Mouse (Mus musculus): ENCODE measurements around the gene Tmigd3. TPM values are rescaled to one million over a fixed set of nuclear protein-coding genes. Genes with fewer than 3 reads are reported as not detected.

The Tmigd3 gene
- polyA plus RNA-seq, 1 experiment from 2014 or later, result not detected

GRCm38 (mm10) chr3:105853781-105854180 is 16.9 kb upstream of the Tmigd3 start:
- no peak overlapping the region for H3K27ac ChIP-seq
- ATAC-seq (replicated peaks; ENCODE audit: low FRiP score), result no peak
- H3K36me3 ChIP-seq, result no peaks in the 10 kb centered on the region

GRCm38 (mm10) chr3:105854786-105855185 is 15.9 kb upstream of the Tmigd3 start:
- no peak overlapping the region for H3K4me3 ChIP-seq (replicated peaks)
- no peak overlapping the region for H3K27ac ChIP-seq
- H3K4me1 ChIP-seq, result no peaks in the 10 kb centered on the region
- H3K9me3 ChIP-seq (replicated peaks), result no peaks in the 10 kb centered on the region
- ATAC-seq (replicated peaks; ENCODE audit: low FRiP score), result no peak
- no peaks in the 10 kb centered on the region for H3K36me3 ChIP-seq
- no peaks in the 10 kb centered on the region for H3K27me3 ChIP-seq
- 73% methylated on average over 4 of the region's 4 CpGs for WGBS
- no peak overlapping the region for H3K9ac ChIP-seq
- H3K4me2 ChIP-seq, result no peak overlapping the region

More at GRCm38 (mm10) chr3:105853781-105854180, 16.9 kb upstream of the Tmigd3 start:
- no peaks in the 10 kb centered on the region for H3K9me3 ChIP-seq (replicated peaks)
- no peaks in the 10 kb centered on the region for H3K4me1 ChIP-seq
- no peaks in the 10 kb centered on the region for H3K27me3 ChIP-seq
- H3K4me2 ChIP-seq, result no peak overlapping the region
- no peak overlapping the region for H3K4me3 ChIP-seq (replicated peaks)
- 52% methylated on average over 8 of the region's 8 CpGs for WGBS
- no peak overlapping the region for H3K9ac ChIP-seq

- Histone ChIP-seq H3K27me3 (no peaks in the 10 kb centered on the region), H3K36me3 (no peaks in the 10 kb centered on the region), H3K9me3 (replicated peaks) (no peaks in the 10 kb centered on the region), H3K4me3 (replicated peaks) (no peak overlapping the region), H3K4me2 (no peak overlapping the region), H3K4me1 (no peaks in the 10 kb centered on the region), H3K27ac (no peak overlapping the region), H3K9ac (no peak overlapping the region)
- WGBS, result 54% methylated on average over 5 of the region's 5 CpGs
- no peak for ATAC-seq (replicated peaks; ENCODE audit: low FRiP score)
These were observed 13.2 kb upstream of the Tmigd3 start for GRCm38 (mm10) chr3:105857513-105857912.

- H3K4me1 ChIP-seq, result no peaks in the 10 kb centered on the region
- H3K9me3 ChIP-seq (replicated peaks), result no peaks in the 10 kb centered on the region
- no peak overlapping the region for H3K4me3 ChIP-seq (replicated peaks)
- no peaks in the 10 kb centered on the region for H3K27me3 ChIP-seq
- no peak overlapping the region for H3K27ac ChIP-seq
- no peak for ATAC-seq (replicated peaks; ENCODE audit: low FRiP score)
- H3K4me2 ChIP-seq, result no peak overlapping the region
- WGBS, result 39% methylated on average over 7 of the region's 7 CpGs
- H3K36me3 ChIP-seq, result no peaks in the 10 kb centered on the region
- H3K9ac ChIP-seq, result no peak overlapping the region
These were observed 8.8 kb upstream of the Tmigd3 start for GRCm38 (mm10) chr3:105861747-105862366.

- H3K4me1 ChIP-seq, result peaks cover 11% of the 10 kb centered on the region
- no peak overlapping the region for H3K4me2 ChIP-seq
- WGBS, result 78% methylated on average over 1 of the region's 1 CpGs
- no peak overlapping the region for H3K4me3 ChIP-seq (replicated peaks)
- no peaks in the 10 kb centered on the region for H3K9me3 ChIP-seq (replicated peaks)
- ATAC-seq (replicated peaks; ENCODE audit: low FRiP score), result no peak
- no peak overlapping the region for H3K27ac ChIP-seq
- H3K36me3 ChIP-seq, result no peaks in the 10 kb centered on the region
- no peak overlapping the region for H3K9ac ChIP-seq
- H3K27me3 ChIP-seq, result no peaks in the 10 kb centered on the region
These were observed 6.6 kb upstream of the Tmigd3 start for GRCm38 (mm10) chr3:105864123-105864522.

GRCm38 (mm10) chr3:105865122-105865521 is 5.6 kb upstream of the Tmigd3 start:
- no peak overlapping the region for H3K4me3 ChIP-seq (replicated peaks)
- WGBS, result 76% methylated on average over 9 of the region's 9 CpGs
- H3K27ac ChIP-seq, result no peak overlapping the region
- peaks cover 11% of the 10 kb centered on the region for H3K4me1 ChIP-seq
- ATAC-seq (replicated peaks; ENCODE audit: low FRiP score), result no peak
- H3K9ac ChIP-seq, result no peak overlapping the region
- H3K9me3 ChIP-seq (replicated peaks), result no peaks in the 10 kb centered on the region
- no peaks in the 10 kb centered on the region for H3K36me3 ChIP-seq
- no peak overlapping the region for H3K4me2 ChIP-seq
- no peaks in the 10 kb centered on the region for H3K27me3 ChIP-seq

GRCm38 (mm10) chr3:105868135-105868534 is 2.6 kb upstream of the Tmigd3 start:
- Histone ChIP-seq H3K4me2 (no peak overlapping the region), H3K9ac (no peak overlapping the region), H3K27ac (no peak overlapping the region), H3K36me3 (no peaks in the 10 kb centered on the region), H3K9me3 (replicated peaks) (no peaks in the 10 kb centered on the region), H3K27me3 (no peaks in the 10 kb centered on the region), H3K4me1 (peaks cover 18% of the 10 kb centered on the region), H3K4me3 (replicated peaks) (no peak overlapping the region)
- WGBS, result 27% methylated on average over 2 of the region's 2 CpGs
- ATAC-seq (replicated peaks; ENCODE audit: low FRiP score), result peak; percentile 18; the same call in 1 of the 2 replicates

GRCm38 (mm10) chr3:105872034-105872433 is 1.3 kb downstream of the Tmigd3 start:
- Histone ChIP-seq H3K9ac (no peak overlapping the region), H3K36me3 (no peaks in the 10 kb centered on the region), H3K27ac (0 out of 2 replicates have a peak overlapping the region, but pooled peaks have one; percentile 32), H3K9me3 (replicated peaks) (no peaks in the 10 kb centered on the region), H3K4me2 (no peak overlapping the region), H3K4me3 (replicated peaks) (no peak overlapping the region), H3K27me3 (no peaks in the 10 kb centered on the region), H3K4me1 (peaks cover 21% of the 10 kb centered on the region)
- no peak for ATAC-seq (replicated peaks; ENCODE audit: low FRiP score)
- WGBS, result 46% methylated on average over 6 of the region's 6 CpGs

- Histone ChIP-seq H3K27ac (0 out of 2 replicates have a peak overlapping the region, but pooled peaks have one; percentile 32), H3K4me1 (peaks cover 20% of the 10 kb centered on the region), H3K4me2 (no peak overlapping the region), H3K9me3 (replicated peaks) (no peaks in the 10 kb centered on the region), H3K9ac (no peak overlapping the region), H3K27me3 (no peaks in the 10 kb centered on the region), H3K36me3 (no peaks in the 10 kb centered on the region), H3K4me3 (replicated peaks) (no peak overlapping the region)
- ATAC-seq (replicated peaks; ENCODE audit: low FRiP score), result no peak
- WGBS, result 35% methylated on average over 3 of the region's 3 CpGs
These were observed 1.9 kb downstream of the Tmigd3 start for GRCm38 (mm10) chr3:105872579-105872978.

- 77% methylated on average over 6 of the region's 6 CpGs for WGBS
- H3K9me3 ChIP-seq (replicated peaks), result no peaks in the 10 kb centered on the region
- H3K4me2 ChIP-seq, result no peak overlapping the region
- H3K4me1 ChIP-seq, result peaks cover 10% of the 10 kb centered on the region; the same call in 1 of the 2 replicates
- H3K4me3 ChIP-seq (replicated peaks), result no peak overlapping the region
- H3K27ac ChIP-seq, result no peak overlapping the region
- ATAC-seq (replicated peaks; ENCODE audit: low FRiP score), result no peak
- H3K27me3 ChIP-seq, result no peaks in the 10 kb centered on the region
- no peak overlapping the region for H3K9ac ChIP-seq
- H3K36me3 ChIP-seq, result no peaks in the 10 kb centered on the region
These were observed 3.0 kb downstream of the Tmigd3 start for GRCm38 (mm10) chr3:105873451-105874445.

- no peaks in the 10 kb centered on the region for H3K36me3 ChIP-seq
- ATAC-seq (replicated peaks; ENCODE audit: low FRiP score), result no peak; the same call in 1 of the 2 replicates
- H3K27me3 ChIP-seq, result no peaks in the 10 kb centered on the region
- WGBS, result 64% methylated on average over 5 of the region's 5 CpGs
- H3K9ac ChIP-seq, result no peak overlapping the region
- H3K9me3 ChIP-seq (replicated peaks), result no peaks in the 10 kb centered on the region
- H3K27ac ChIP-seq, result no peak overlapping the region
- no peak overlapping the region for H3K4me3 ChIP-seq (replicated peaks)
- H3K4me2 ChIP-seq, result no peak overlapping the region
- H3K4me1 ChIP-seq, result peaks cover 10% of the 10 kb centered on the region; the same call in 1 of the 2 replicates
These were observed 5.3 kb downstream of the Tmigd3 start for GRCm38 (mm10) chr3:105876022-105876421.

- Histone ChIP-seq H3K9ac (no peak overlapping the region), H3K4me1 (peaks cover 7% of the 10 kb centered on the region; the same call in 1 of the 2 replicates), H3K27me3 (no peaks in the 10 kb centered on the region), H3K9me3 (replicated peaks) (no peaks in the 10 kb centered on the region), H3K4me2 (no peak overlapping the region), H3K27ac (no peak overlapping the region), H3K36me3 (no peaks in the 10 kb centered on the region), H3K4me3 (replicated peaks) (no peak overlapping the region)
- 81% methylated on average over 6 of the region's 6 CpGs for WGBS
- no peak for ATAC-seq (replicated peaks; ENCODE audit: low FRiP score)
These were observed 6.6 kb downstream of the Tmigd3 start for GRCm38 (mm10) chr3:105877252-105877803.
